In the genomic region with DNA sequence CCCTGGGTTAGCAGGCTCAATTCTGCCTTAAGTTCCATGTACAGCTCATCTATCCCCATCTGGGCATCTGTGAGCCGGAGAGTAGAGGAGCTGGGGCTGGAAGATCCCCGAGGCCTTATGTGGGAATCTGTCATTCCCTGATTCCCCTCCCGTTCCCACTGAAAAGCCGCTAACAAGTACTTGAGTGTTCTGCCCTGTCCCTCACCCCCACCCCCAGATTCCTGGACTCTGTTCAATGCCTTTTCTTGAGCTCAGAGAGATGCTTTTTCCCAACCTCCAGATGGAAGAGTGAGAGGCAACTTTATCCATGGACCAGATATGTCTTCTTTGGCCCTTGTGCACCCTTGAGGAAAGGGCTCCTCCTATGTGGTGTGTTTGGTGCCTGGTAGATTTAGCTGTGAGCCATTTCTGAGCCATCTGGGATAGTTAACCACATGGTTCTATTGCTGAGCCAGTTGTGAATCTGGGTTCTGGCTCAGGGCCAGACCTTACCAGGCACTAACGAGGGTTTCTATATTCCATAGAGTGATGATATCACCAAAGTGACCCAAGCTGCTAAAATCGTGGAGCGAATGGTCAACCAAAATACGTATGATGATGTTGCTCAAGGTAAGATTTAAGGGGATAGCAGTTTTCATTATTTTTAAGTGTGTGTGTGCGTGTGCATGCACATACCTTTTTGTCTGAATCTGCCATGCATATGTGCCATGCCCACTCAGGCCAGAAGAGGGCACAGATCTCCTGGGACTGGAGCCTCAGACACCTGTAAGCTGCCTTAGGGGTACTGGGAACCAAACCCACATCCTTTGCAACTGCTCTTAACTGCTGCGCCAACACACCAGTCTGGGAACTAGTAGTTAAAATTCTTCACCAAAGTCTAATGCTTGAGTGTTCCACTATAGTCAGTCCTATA, we compare ENCODE assay signal across 12 mouse cellular contexts. TPM values are rescaled to one million over a fixed set of nuclear protein-coding genes. Genes with fewer than 3 reads are reported as not detected.
DNase-seq lines count a peak whose midpoint lies in the region; TF ChIP-seq lines count a peak whose summit lies in the region.
"Had no signal": no experiment of that assay in that cellular context is flagged by ENCODE, and none has a peak within 500 bp of the region (broad histone marks: within the 10 kb centered on the region; RNA-seq: fewer than 3 reads in every experiment).

No protein-coding gene starts in this region.

- no peaks in the 10 kb centered on the region for H3K9me3 ChIP-seq in MEL (replicated peaks; ENCODE audit: insufficient read depth, low read length)
- H3K9me3 ChIP-seq: stomach, embryonic 15.5 days had no signal

- TF ChIP-seq CTCF in liver, adult 2 months (IDR thresholded peaks at IDR 0.05; ENCODE audit: low read depth, low read length): peak; percentile 40; the same call in 1 of the 2 replicates
- peak in 2 of 3 experiments; percentile 15 to 29; a peak in 2 of 6 replicates for TF ChIP-seq CTCF in MEL (IDR thresholded peaks at IDR 0.05 in 2 of 3, conservative IDR thresholded peaks at IDR 0.05 in 1 of 3; ENCODE audit: control insufficient read depth in 1 of 3, insufficient read depth in 1 of 3, low read depth in 2 of 3, low read length in 3 of 3, poor library complexity in 1 of 3, severe bottlenecking in 1 of 3)

- no peaks in the 10 kb centered on the region for H3K4me1 ChIP-seq in liver, adult 2 months (ENCODE audit: control insufficient read depth, insufficient read depth, low read length)
- no peaks in the 10 kb centered on the region for H3K4me1 ChIP-seq in MEL (ENCODE audit: control insufficient read depth in 1 of 2, insufficient read depth in 2 of 2, low read length in 2 of 2)
- H3K4me1 ChIP-seq: stomach, embryonic 15.5 days had no signal

- H3K27me3 ChIP-seq in liver, adult 2 months (ENCODE audit: control insufficient read depth, insufficient read depth, low read length): no peaks in the 10 kb centered on the region
- H3K27me3 ChIP-seq in MEL (ENCODE audit: control insufficient read depth in 1 of 2, insufficient read depth in 2 of 2, low read length in 2 of 2): peaks cover 2 to 3% of the 10 kb centered on the region in 2 experiments; a peak in 1 of 4 replicates
- H3K27me3 ChIP-seq in splenic B cell, adult 2 months (ENCODE audit: control insufficient read depth, insufficient read depth, low read length, poor library complexity, severe bottlenecking): no peaks in the 10 kb centered on the region
- H3K27me3 ChIP-seq: stomach, embryonic 15.5 days had no signal

- H3K9ac ChIP-seq in liver, adult 2 months (ENCODE audit: low read depth, low read length): no peak overlapping the region
- H3K9ac ChIP-seq in MEL (ENCODE audit: control insufficient read depth, low read depth, low read length, poor library complexity, severe bottlenecking): no peak overlapping the region
- H3K9ac ChIP-seq: stomach, embryonic 15.5 days had no signal

- no peaks in the 10 kb centered on the region for H3K36me3 ChIP-seq in liver, adult 2 months (ENCODE audit: control insufficient read depth, insufficient read depth, low read length)
- no peaks in the 10 kb centered on the region for H3K36me3 ChIP-seq in MEL (ENCODE audit: control insufficient read depth in 1 of 2, insufficient read depth in 2 of 2, low read length in 2 of 2)
- no peaks in the 10 kb centered on the region for H3K36me3 ChIP-seq in splenic B cell, adult 2 months (ENCODE audit: control insufficient read depth, insufficient read depth, low read length, poor library complexity, severe bottlenecking)
- H3K36me3 ChIP-seq: stomach, embryonic 15.5 days had no signal

- TF ChIP-seq EP300 in MEL (IDR thresholded peaks at IDR 0.05; ENCODE audit: low read depth in 1 of 2, low read length in 2 of 2): no peak

- no peak overlapping the region for H3K4me3 ChIP-seq in liver, adult 2 months (ENCODE audit: insufficient read depth, low read depth, low read length)
- H3K4me3 ChIP-seq in MEL (ENCODE audit: control insufficient read depth in 1 of 2, insufficient read depth in 1 of 2, low read depth in 2 of 2, low read length in 2 of 2): no peak overlapping the region
- H3K4me3 ChIP-seq: stomach, embryonic 15.5 days had no signal

- TF ChIP-seq RAD21 in MEL (IDR thresholded peaks at IDR 0.05; ENCODE audit: low read depth, low read length): no peak

- 85% methylated on average over 10 of the region's 10 CpGs for WGBS in liver, adult 2 months

- peak; percentile 50 to 58 for DNase-seq in cerebellum, postnatal 14 days
- no peak for DNase-seq in cerebellum, adult 11 months
- no peak for DNase-seq in liver, adult 2 months (ENCODE audit: extremely low read depth, low read depth, low spot score)
- DNase-seq in liver (no peak), MEL (ENCODE audit: low read depth, low spot score) (peak; percentile 9)
- DNase-seq in splenic B cell, adult 2 months (ENCODE audit: low read depth, low spot score): peak; percentile 14
- no peak for DNase-seq in frontal cortex, postnatal 25 days (ENCODE audit: low spot score in 2 of 2)
- DNase-seq in urinary bladder, postnatal 10 days (ENCODE audit: low spot score): no peak
- DNase-seq: adrenal gland, postnatal 25 days; heart, postnatal 10 days; kidney, postnatal 14 days had no signal

- H3K79me2 ChIP-seq in liver, adult 2 months (ENCODE audit: control insufficient read depth, insufficient read depth, low read length): no peaks in the 10 kb centered on the region
- no peaks in the 10 kb centered on the region for H3K79me2 ChIP-seq in MEL (ENCODE audit: control insufficient read depth, insufficient read depth, low read length, poor library complexity)

- TF ChIP-seq POLR2A in liver, adult 2 months (IDR thresholded peaks at IDR 0.05; ENCODE audit: extremely low read depth, insufficient read depth, low read length): no peak
- TF ChIP-seq POLR2A in MEL (IDR thresholded peaks at IDR 0.05; ENCODE audit: control insufficient read depth in 1 of 2, insufficient read depth in 1 of 2, low read depth in 1 of 2, low read length in 2 of 2, poor library complexity in 1 of 2): no peak

- no peak overlapping the region for H3K27ac ChIP-seq in liver, adult 2 months (replicated peaks; ENCODE audit: insufficient read depth, low read depth, low read length)
- H3K27ac ChIP-seq in MEL (ENCODE audit: control insufficient read depth, low read depth, low read length): no peak overlapping the region
- H3K27ac ChIP-seq: stomach, embryonic 15.5 days had no signal

TF ChIP-seq in MEL, 35 proteins besides CTCF, POLR2A, EP300 and RAD21:
- no peak for TF ChIP-seq BHLHE40 (IDR thresholded peaks at IDR 0.05; ENCODE audit: borderline replicate concordance, low read depth, low read length)

RNA-seq across cellular contexts. Expression of a gene that starts 30.2 kb away (rescaled TPM):
- total RNA-seq in liver, adult 2 months (2014; rRNA removed): 26.4 and 42.8 TPM in 2 replicates
- polyA plus RNA-seq in liver, adult 2 months (2012; rRNA removed): 51.1 and 114 TPM in 2 replicates
- 0.19 TPM in 1 of 2 replicates, not detected in the other for total RNA-seq in MEL (2012; rRNA removed)
- under 1 TPM in 1 of 2 experiments, not detected in 1; 0.40 TPM for polyA plus RNA-seq in MEL (2012; ENCODE audit: insufficient read depth in 1 of 2, insufficient read length in 2 of 2, low read depth in 1 of 2, low replicate concordance in 2 of 2, missing spikeins in 1 of 2)

RNA-seq across cellular contexts. Expression of a gene that starts 40.4 kb away (rescaled TPM):
- 0.18 and 1.2 TPM in 2 replicates for total RNA-seq in liver, adult 2 months (2014; rRNA removed)
- 0.78 and 2.3 TPM in 2 replicates for polyA plus RNA-seq in liver, adult 2 months (2012; rRNA removed)
- total RNA-seq in MEL (2012; rRNA removed): not detected in 2 replicates
- polyA plus RNA-seq in MEL (2012; ENCODE audit: insufficient read depth in 1 of 2, insufficient read length in 2 of 2, low read depth in 1 of 2, low replicate concordance in 2 of 2, missing spikeins in 1 of 2): not detected

RNA-seq across cellular contexts. Expression of a gene that starts 40.6 kb away (rescaled TPM):
- 1.5 and 3.2 TPM in 2 replicates for total RNA-seq in liver, adult 2 months (2014; rRNA removed)
- 4.8 and 6.5 TPM in 2 replicates for polyA plus RNA-seq in liver, adult 2 months (2012; rRNA removed)
- 0.85 and 1.5 TPM in 2 replicates for total RNA-seq in MEL (2012; rRNA removed)
- 1 to 10 TPM in 1 of 2 experiments, not detected in 1; 3.8 TPM for polyA plus RNA-seq in MEL (2012; ENCODE audit: insufficient read depth in 1 of 2, insufficient read length in 2 of 2, low read depth in 1 of 2, low replicate concordance in 2 of 2, missing spikeins in 1 of 2)

Comparison
In these comparisons a context has a peak if more than half of its experiments do, and no peak if none do; other contexts are left out.
1. DNase-seq: peak in cerebellum, postnatal 14 days (2 of 2), MEL (single experiment) and splenic B cell, adult 2 months (single experiment); none in cerebellum, adult 11 months (single experiment), liver, adult 2 months (single experiment), liver (single experiment), frontal cortex, postnatal 25 days (0 of 2) and urinary bladder, postnatal 10 days (single experiment).
2. RNA of a gene that starts 30.2 kb away (total RNA-seq): 26.4 to 42.8 TPM in liver, adult 2 months; 0.19 TPM in MEL; every median in the first group is over 10 times any median in the second.